Mouse (Mus musculus) myocyte (in vitro differentiated cells): ENCODE measurements around the gene Arhgef19. TPM values are rescaled to one million over a fixed set of nuclear protein-coding genes. Genes with fewer than 3 reads are reported as not detected.

Experiments used
- H3K27me3 ChIP-seq: one replicate; pipeline ENCODE4 v1.6.1; 2011; ENCODE audit not compliant: control insufficient read depth, insufficient read depth, insufficient read length
- H3K36me3 ChIP-seq: one replicate; pipeline ENCODE4 v1.6.1; 2011; ENCODE audit not compliant: control insufficient read depth, insufficient read depth
- H3K4me2 ChIP-seq: one replicate; pipeline ENCODE4 v1.6.1; 2011; ENCODE audit warnings: low read depth, control low read depth
- H3K4me3 ChIP-seq: one replicate; pipeline ENCODE4 v1.5.1; 2011; ENCODE audit warnings: mild to moderate bottlenecking, control low read depth, moderate library complexity
- H3K79me2 ChIP-seq: one replicate; pipeline ENCODE4 v1.6.1; 2011; ENCODE audit not compliant: control insufficient read depth, insufficient read depth
- H3ac ChIP-seq: one replicate; pipeline ENCODE4 v1.6.1; 2011; ENCODE audit not compliant: control insufficient read depth, insufficient read length
- CEBPB ChIP-seq: IDR thresholded peaks from 2 replicates; pipeline ENCODE4 v1.6.1; 2011; ENCODE audit warnings: mild to moderate bottlenecking, moderate library complexity; ENCODE audit not compliant: poor library complexity, insufficient read depth, severe bottlenecking
- E2F4 ChIP-seq: IDR thresholded peaks from one replicate; pipeline ENCODE4 v1.6.1; 2011; ENCODE audit warnings: mild to moderate bottlenecking, control low read depth, moderate library complexity; ENCODE audit not compliant: insufficient read depth
- MYOD1 ChIP-seq, 3 experiments: IDR thresholded peaks; one replicate each; pipeline ENCODE4 v1.6.1; 2011; ENCODE audit warnings: control low read depth in 2 of 3, low read depth in 2 of 3, mild to moderate bottlenecking in 2 of 3, moderate library complexity in 1 of 3; ENCODE audit not compliant: insufficient read length in 2 of 3, control insufficient read depth in 1 of 3
- MYOG ChIP-seq, 3 experiments: IDR thresholded peaks; one replicate each; pipeline ENCODE4 v1.6.1; 2011; ENCODE audit warnings: control low read depth in 2 of 3, low read depth in 2 of 3, mild to moderate bottlenecking in 2 of 3; ENCODE audit not compliant: insufficient read length in 2 of 3, control insufficient read depth in 1 of 3, insufficient read depth in 1 of 3
- POLR2AphosphoS2 ChIP-seq: IDR thresholded peaks from one replicate; pipeline ENCODE4 v1.6.1; 2011; ENCODE audit warnings: low read depth, control low read depth; ENCODE audit not compliant: insufficient read length
- TCF12 ChIP-seq: IDR thresholded peaks from one replicate; pipeline ENCODE4 v1.6.1; 2011; ENCODE audit warnings: mild to moderate bottlenecking, control low read depth; ENCODE audit not compliant: poor library complexity, insufficient read depth, severe bottlenecking
- polyA plus RNA-seq: library from polyadenylated mRNA; unstranded; fragments of >200 nt; fragmentation: generic; extraction: Trizol; gene quantifications from one replicate; pipeline ENCODE4 v1.2.1, GENCODE M21; 2012; ENCODE audit warnings: missing spikeins

Gene Arhgef19
- polyA plus RNA-seq, 1 experiment: 28.6 TPM

- H3K27me3 ChIP-seq: no peaks in the 10 kb centered on the region
- TF ChIP-seq E2F4 (no peak), POLR2AphosphoS2 (no peak), TCF12 (no peak), CEBPB (no peak), MYOD1 (IDR thresholded peaks at IDR 0.05; ENCODE audit: control insufficient read depth in 1 of 3, insufficient read length in 2 of 3, low read depth in 2 of 3) (peak in 2 of 3 experiments; percentile 19 to 52), MYOG (IDR thresholded peaks at IDR 0.05; ENCODE audit: control insufficient read depth in 1 of 3, insufficient read depth in 1 of 3, insufficient read length in 2 of 3, low read depth in 2 of 3) (peak in 1 of 3 experiments; percentile 63)
- peak overlapping the region; percentile 91 for H3K4me2 ChIP-seq
- no peak overlapping the region for H3K4me3 ChIP-seq
- H3K36me3 ChIP-seq: no peaks in the 10 kb centered on the region
- H3K79me2 ChIP-seq: peaks cover 91% of the 10 kb centered on the region
- H3ac ChIP-seq: no peak overlapping the region
Measured at GRCm38 (mm10) chr4:141306057-141306456, 66.8 kb downstream of the Arhgef19 start.

Other genes with a start within 250 kb of the Arhgef19 start
- 0.53 TPM for gene Mfap2, start 229.1 kb upstream of the Arhgef19 start, polyA plus RNA-seq
- 3.9 TPM for gene Crocc, start 178.9 kb upstream of the Arhgef19 start, polyA plus RNA-seq
- gene Necap2, start 161.1 kb upstream of the Arhgef19 start, polyA plus RNA-seq: 85.6 TPM
- not detected for gene Spata21, start 151.2 kb upstream of the Arhgef19 start, polyA plus RNA-seq
- 107 TPM for gene Szrd1, start 99.7 kb upstream of the Arhgef19 start, polyA plus RNA-seq
- 13.2 TPM for gene Fbxo42, start 91.6 kb upstream of the Arhgef19 start, polyA plus RNA-seq
- 0.78 TPM for gene Rsg1, start 25.5 kb upstream of the Arhgef19 start, polyA plus RNA-seq
- 46.8 TPM for gene Epha2, start 61.7 kb downstream of the Arhgef19 start, polyA plus RNA-seq
- 0.77 TPM for gene Fam131c, start 128.7 kb downstream of the Arhgef19 start, polyA plus RNA-seq
- 0.85 TPM for gene Clcnka, start 159.2 kb downstream of the Arhgef19 start, polyA plus RNA-seq
- 0.23 TPM for gene Clcnkb, start 176.5 kb downstream of the Arhgef19 start, polyA plus RNA-seq
- 31.1 TPM for gene Hspb7, start 181.3 kb downstream of the Arhgef19 start, polyA plus RNA-seq
- not detected for gene Srarp, start 196.6 kb downstream of the Arhgef19 start, polyA plus RNA-seq
- gene Zbtb17, start 205.2 kb downstream of the Arhgef19 start, polyA plus RNA-seq: 30.1 TPM